9 mouse cellular contexts compared by ENCODE assay signal in genomic region chr11:102245581-102246272, GRCm38 (mm10). TPM values are rescaled to one million over a fixed set of nuclear protein-coding genes. Genes with fewer than 3 reads are reported as not detected.
DNase-seq lines count a peak whose midpoint lies in the region; ATAC-seq and TF ChIP-seq lines count a peak whose summit lies in the region.
"Had no signal": no experiment of that assay in that cellular context is flagged by ENCODE, and none has a peak within 500 bp of the region (broad histone marks: within the 10 kb centered on the region; RNA-seq: fewer than 3 reads in every experiment).

No protein-coding gene starts in this region.

- peak overlapping the region; percentile 25; the same call in 1 of the 2 replicates for H3K27ac ChIP-seq in kidney, embryonic 16.5 days (ENCODE audit: low read length)
- H3K27ac ChIP-seq in embryonic fibroblast, embryonic 13.5 days (ENCODE audit: insufficient read depth, low read length), result peak overlapping the region; percentile 75
- H3K27ac ChIP-seq in limb, embryonic 10.5 days, result peak overlapping the region; percentile 66
- H3K27ac ChIP-seq in neural tube, embryonic 13.5 days (replicated peaks), result peak overlapping the region; percentile 85

- 50% methylated on average over 14 of the region's 14 CpGs for WGBS in kidney, embryonic 16.5 days
- WGBS in limb, embryonic 10.5 days, result 70% methylated on average over 14 of the region's 14 CpGs
- 40% methylated on average over 14 of the region's 14 CpGs for WGBS in neural tube, embryonic 13.5 days

- peak; percentile 12; the same call in 1 of the 2 replicates for ATAC-seq in kidney, embryonic 16.5 days (ENCODE audit: low FRiP score, low TSS enrichment)
- ATAC-seq in neural tube, embryonic 13.5 days (ENCODE audit: low read depth), result peak; percentile 37; the same call in 1 of the 2 replicates
- no peak for ATAC-seq in cerebellum, adult (ENCODE audit: insufficient number of reproducible peaks, low FRiP score, low TSS enrichment)

- peaks cover 25% of the 10 kb centered on the region for H3K4me1 ChIP-seq in kidney, embryonic 16.5 days (ENCODE audit: insufficient read depth, low read length)
- H3K4me1 ChIP-seq in embryonic fibroblast, embryonic 13.5 days (ENCODE audit: control insufficient read depth, insufficient read depth, low read length), result peaks cover 17% of the 10 kb centered on the region
- H3K4me1 ChIP-seq in limb, embryonic 10.5 days, result peaks cover 30% of the 10 kb centered on the region
- H3K4me1 ChIP-seq in neural tube, embryonic 13.5 days (replicated peaks), result peaks cover 41% of the 10 kb centered on the region

- TF ChIP-seq POLR2A in embryonic fibroblast, embryonic 13.5 days (IDR thresholded peaks at IDR 0.05; ENCODE audit: low read depth, low read length), result no peak

- H3K9me3 ChIP-seq in kidney, embryonic 16.5 days (ENCODE audit: low read length), result 0 out of 2 replicates have a peak, but pooled peaks cover 4% of the 10 kb centered on the region
- no peaks in the 10 kb centered on the region for H3K9me3 ChIP-seq in limb, embryonic 10.5 days (replicated peaks)
- no peaks in the 10 kb centered on the region for H3K9me3 ChIP-seq in neural tube, embryonic 13.5 days

- H3K4me3 ChIP-seq in kidney, embryonic 16.5 days (ENCODE audit: low read length), result peak overlapping the region; percentile 39
- H3K4me3 ChIP-seq in embryonic fibroblast, embryonic 13.5 days (ENCODE audit: insufficient read depth, low read length), result no peak overlapping the region
- peak overlapping the region; percentile 53 for H3K4me3 ChIP-seq in limb, embryonic 10.5 days
- H3K4me3 ChIP-seq in neural tube, embryonic 13.5 days, result peak overlapping the region; percentile 35

- no peak for TF ChIP-seq CTCF in embryonic fibroblast, embryonic 13.5 days (IDR thresholded peaks at IDR 0.05; ENCODE audit: borderline replicate concordance, insufficient read depth, low read length)

- 0 out of 2 replicates have a peak, but pooled peaks cover 3% of the 10 kb centered on the region for H3K27me3 ChIP-seq in kidney, embryonic 16.5 days (ENCODE audit: insufficient read depth, low read length)
- H3K27me3 ChIP-seq in limb, embryonic 10.5 days (ENCODE audit: low read depth, poor library complexity, severe bottlenecking), result peaks cover 13% of the 10 kb centered on the region
- H3K27me3 ChIP-seq in neural tube, embryonic 13.5 days, result no peaks in the 10 kb centered on the region

- no peak for DNase-seq in kidney, adult 8-10 months
- no peak for DNase-seq in limb, embryonic 10.5 days (ENCODE audit: low spot score)
- no peak for DNase-seq in ovary, adult 18-20 months (ENCODE audit: low spot score)
- no peak for DNase-seq in adrenal gland, adult (ENCODE audit: inconsistent age in 2 of 2, low spot score in 1 of 2)

- H3K4me2 ChIP-seq in kidney, embryonic 16.5 days (replicated peaks; ENCODE audit: low read depth, low read length), result peak overlapping the region; percentile 66
- H3K4me2 ChIP-seq in neural tube, embryonic 13.5 days, result peak overlapping the region; percentile 69

- H3K36me3 ChIP-seq in kidney, embryonic 16.5 days (ENCODE audit: insufficient read depth, low read length), result no peaks in the 10 kb centered on the region
- H3K36me3 ChIP-seq in limb, embryonic 10.5 days, result peaks cover 3% of the 10 kb centered on the region
- no peaks in the 10 kb centered on the region for H3K36me3 ChIP-seq in neural tube, embryonic 13.5 days

- H3K9ac ChIP-seq in kidney, embryonic 16.5 days (replicated peaks; ENCODE audit: low read length), result peak overlapping the region; percentile 63
- H3K9ac ChIP-seq in neural tube, embryonic 13.5 days, result peak overlapping the region; percentile 60

RNA-seq across cellular contexts. Expression of gene BC030867, which starts 3.0 kb away (rescaled TPM):
- polyA plus RNA-seq in kidney, embryonic 16.5 days (2015; fragmentation: Nextera tagmentation; extraction: Ambion mirVana), result 21.2 and 24.6 TPM in 2 replicates
- 6.5 and 10.2 TPM in 2 replicates for polyA plus RNA-seq in embryonic fibroblast, embryonic 13.5 days (2011; ENCODE audit: insufficient read length, low read depth, missing spikeins)
- 33.4 and 35.7 TPM in 2 replicates for polyA plus RNA-seq in limb, embryonic 10.5 days (2016; fragmentation: Nextera tagmentation; extraction: Ambion mirVana)
- 1.9 and 3.7 TPM in 2 replicates for polyA plus RNA-seq in neural tube, embryonic 13.5 days (2015; fragmentation: Nextera tagmentation; extraction: Ambion mirVana)

RNA-seq across cellular contexts. Expression of gene Hdac5, which starts 15.8 kb away (rescaled TPM):
- 51.5 and 59.8 TPM in 2 replicates for polyA plus RNA-seq in kidney, embryonic 16.5 days (2015; fragmentation: Nextera tagmentation; extraction: Ambion mirVana)
- polyA plus RNA-seq in embryonic fibroblast, embryonic 13.5 days (2011; ENCODE audit: insufficient read length, low read depth, missing spikeins), result 47.8 and 54.9 TPM in 2 replicates
- 36.4 and 50.2 TPM in 2 replicates for polyA plus RNA-seq in limb, embryonic 10.5 days (2016; fragmentation: Nextera tagmentation; extraction: Ambion mirVana)
- polyA plus RNA-seq in neural tube, embryonic 13.5 days (2015; fragmentation: Nextera tagmentation; extraction: Ambion mirVana), result 84.4 and 88.7 TPM in 2 replicates

RNA-seq across cellular contexts. Expression of gene Asb16, which starts 22.8 kb away (rescaled TPM):
- not detected in 2 replicates for polyA plus RNA-seq in kidney, embryonic 16.5 days (2015; fragmentation: Nextera tagmentation; extraction: Ambion mirVana)
- polyA plus RNA-seq in embryonic fibroblast, embryonic 13.5 days (2011; ENCODE audit: insufficient read length, low read depth, missing spikeins), result 0.37 and 0.45 TPM in 2 replicates
- 0.06 and 0.08 TPM in 2 replicates for polyA plus RNA-seq in limb, embryonic 10.5 days (2016; fragmentation: Nextera tagmentation; extraction: Ambion mirVana)
- polyA plus RNA-seq in neural tube, embryonic 13.5 days (2015; fragmentation: Nextera tagmentation; extraction: Ambion mirVana), result not detected in 2 replicates
- polyA plus RNA-seq: inflammation-experienced regulatory T-cells, adult 6 months had no signal

RNA-seq across cellular contexts. Expression of gene Tmub2, which starts 39.0 kb away (rescaled TPM):
- polyA plus RNA-seq in kidney, embryonic 16.5 days (2015; fragmentation: Nextera tagmentation; extraction: Ambion mirVana), result 64.4 and 66.7 TPM in 2 replicates
- polyA plus RNA-seq in embryonic fibroblast, embryonic 13.5 days (2011; ENCODE audit: insufficient read length, low read depth, missing spikeins), result 37.7 and 44.6 TPM in 2 replicates
- polyA plus RNA-seq in limb, embryonic 10.5 days (2016; fragmentation: Nextera tagmentation; extraction: Ambion mirVana), result 37.3 and 44.0 TPM in 2 replicates
- 79.6 and 81.4 TPM in 2 replicates for polyA plus RNA-seq in neural tube, embryonic 13.5 days (2015; fragmentation: Nextera tagmentation; extraction: Ambion mirVana)

RNA-seq across cellular contexts. Expression of gene Atxn7l3, which starts 50.7 kb away (rescaled TPM):
- 12.4 and 13.3 TPM in 2 replicates for polyA plus RNA-seq in kidney, embryonic 16.5 days (2015; fragmentation: Nextera tagmentation; extraction: Ambion mirVana)
- polyA plus RNA-seq in embryonic fibroblast, embryonic 13.5 days (2011; ENCODE audit: insufficient read length, low read depth, missing spikeins), result 50.7 and 55.6 TPM in 2 replicates
- 16.6 and 20.1 TPM in 2 replicates for polyA plus RNA-seq in limb, embryonic 10.5 days (2016; fragmentation: Nextera tagmentation; extraction: Ambion mirVana)
- 26.7 and 30.6 TPM in 2 replicates for polyA plus RNA-seq in neural tube, embryonic 13.5 days (2015; fragmentation: Nextera tagmentation; extraction: Ambion mirVana)

Comparison
In these comparisons a context has a peak if more than half of its experiments do, and no peak if none do; other contexts are left out.
1. H3K27ac ChIP-seq: peak in every context shown above with its lines; median percentile 85 in neural tube, embryonic 13.5 days; 75 in embryonic fibroblast, embryonic 13.5 days; 66 in limb, embryonic 10.5 days; 25 in kidney, embryonic 16.5 days.